Mouse (Mus musculus): ENCODE measurements around the gene Elp1.

GRCm38 (mm10) chr4:56713155-56713554, 89.0 kb downstream of the Elp1 start:
- TF ChIP-seq MAFK (IDR thresholded peaks at IDR 0.05; ENCODE audit: insufficient read depth, low read depth, low read length) (no peak), HCFC1 (IDR thresholded peaks at IDR 0.05; ENCODE audit: borderline replicate concordance, insufficient read depth, low read length) (no peak), ZNF384 (IDR thresholded peaks at IDR 0.05; ENCODE audit: low read depth, low read length) (no peak)
